Mouse (Mus musculus): ENCODE measurements at regions not wholly inside any gene's neighbourhood (a gene's known extent, or its start where the extent isn't known, plus 50 kb on each side); places are given as distances from the start of the nearest gene placed in this dataset.
A peak's percentile ranks its signal among the peaks of the same experiment; 100 is the strongest.

GRCm38 (mm10) chr16:84100444-84100843, 414.5 kb upstream of the A730009L09Rik start:
- peak; percentile 25 for DNase-seq (ENCODE audit: low read depth)

GRCm38 (mm10) chr16:84111610-84112009, 403.3 kb upstream of the A730009L09Rik start:
- peak; percentile 2 for DNase-seq (ENCODE audit: low read depth)
- TF ChIP-seq CTCF (IDR thresholded peaks at IDR 0.05; ENCODE audit: borderline replicate concordance, extremely low read depth, insufficient read depth, insufficient read length) (no peak), POLR2A (IDR thresholded peaks at IDR 0.05; ENCODE audit: borderline replicate concordance, extremely low read depth, insufficient read depth, insufficient read length, poor library complexity, severe bottlenecking) (no peak)

More at GRCm38 (mm10) chr16:84100444-84100843, 414.5 kb upstream of the A730009L09Rik start:
- TF ChIP-seq CTCF (IDR thresholded peaks at IDR 0.05; ENCODE audit: borderline replicate concordance, extremely low read depth, insufficient read depth, insufficient read length) = no peak
- TF ChIP-seq POLR2A (IDR thresholded peaks at IDR 0.05; ENCODE audit: borderline replicate concordance, extremely low read depth, insufficient read depth, insufficient read length, poor library complexity, severe bottlenecking) = no peak

- TF ChIP-seq CTCF (IDR thresholded peaks at IDR 0.05; ENCODE audit: borderline replicate concordance, extremely low read depth, insufficient read depth, insufficient read length) (no peak), POLR2A (IDR thresholded peaks at IDR 0.05; ENCODE audit: borderline replicate concordance, extremely low read depth, insufficient read depth, insufficient read length, poor library complexity, severe bottlenecking) (no peak)
- no peak for DNase-seq (ENCODE audit: low read depth)
Measured at GRCm38 (mm10) chr16:84117556-84117955, 397.4 kb upstream of the A730009L09Rik start.

GRCm38 (mm10) chr16:84135651-84136200, 379.2 kb upstream of the A730009L09Rik start:
- TF ChIP-seq CTCF (IDR thresholded peaks at IDR 0.05; ENCODE audit: borderline replicate concordance, extremely low read depth, insufficient read depth, insufficient read length) (peak; percentile 26; the same call in 1 of the 2 replicates), POLR2A (IDR thresholded peaks at IDR 0.05; ENCODE audit: borderline replicate concordance, extremely low read depth, insufficient read depth, insufficient read length, poor library complexity, severe bottlenecking) (no peak)
- peak; percentile 91 for DNase-seq (ENCODE audit: low read depth)

- TF ChIP-seq CTCF (IDR thresholded peaks at IDR 0.05; ENCODE audit: borderline replicate concordance, extremely low read depth, insufficient read depth, insufficient read length) (no peak), POLR2A (IDR thresholded peaks at IDR 0.05; ENCODE audit: borderline replicate concordance, extremely low read depth, insufficient read depth, insufficient read length, poor library complexity, severe bottlenecking) (no peak)
- peak; percentile 11 for DNase-seq (ENCODE audit: low read depth)
Measured at GRCm38 (mm10) chr16:84151872-84152271, 363.0 kb upstream of the A730009L09Rik start.

DNA sequence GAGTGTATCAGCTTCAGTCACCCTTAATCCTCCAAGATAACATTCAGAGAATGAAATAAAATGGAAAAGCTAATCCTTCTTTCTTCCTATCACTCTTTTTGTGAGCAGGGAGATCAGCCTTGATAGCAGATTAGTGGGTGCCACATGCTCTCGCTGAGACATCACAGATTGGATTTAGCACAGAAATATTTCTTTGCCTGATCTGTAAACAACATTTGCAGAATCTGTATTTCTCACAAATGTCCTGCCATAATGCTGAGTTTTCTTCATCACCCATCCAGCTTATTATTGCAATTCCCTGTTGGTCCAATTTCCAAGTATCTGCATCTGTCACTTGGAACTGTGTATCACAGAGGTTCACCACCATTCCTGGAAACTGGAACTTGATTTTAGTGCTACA, 342.8 kb upstream of the A730009L09Rik start:
- peak; percentile 58 for DNase-seq (ENCODE audit: low read depth)
- TF ChIP-seq CTCF (IDR thresholded peaks at IDR 0.05; ENCODE audit: borderline replicate concordance, extremely low read depth, insufficient read depth, insufficient read length) (no peak), POLR2A (IDR thresholded peaks at IDR 0.05; ENCODE audit: borderline replicate concordance, extremely low read depth, insufficient read depth, insufficient read length, poor library complexity, severe bottlenecking) (no peak)

Data from brain, embryonic 14.5 days (tissue).